Mouse (Mus musculus) central nervous system, embryonic 11.5 days (tissue): ENCODE results near the gene Glis3. TPM values are rescaled to one million over a fixed set of nuclear protein-coding genes. Genes with fewer than 3 reads are reported as not detected.

Experiments used
- polyA plus RNA-seq: library from polyadenylated mRNA; depleted of rRNA; stranded (reverse); fragments of >200 nt; gene quantifications from 2 replicates; pipeline ENCODE4 v1.2.3, GENCODE M21; 2012; rRNA removed

Gene Glis3
- polyA plus RNA-seq = 1.4 and 1.6 TPM in 2 replicates

GRCm38 (mm10) chr19:28679776-28680391 is at the start of gene Glis3:
Gene Glis3, minus strand, starts transcription at chr19:28680077.

Other genes starting within 250 kb of the Glis3 start
- gene Slc1a1, start 155.0 kb upstream of the Glis3 start, polyA plus RNA-seq = 0.86 and 0.95 TPM in 2 replicates